Mouse (Mus musculus) small intestine, adult 2 months (tissue): ENCODE results near the gene Mymk.

Experiments used
- CTCF ChIP-seq: fragments of 200-500 bp; IDR thresholded peaks from 2 replicates; pipeline ENCODE4 v1.5.1; 2012; ENCODE audit warnings: low read depth, mild to moderate bottlenecking, control low read depth, inconsistent platforms, low read length, moderate library complexity, mixed read lengths; ENCODE audit not compliant: insufficient replicate concordance, insufficient read length; ENCODE audit errors: extremely low read depth
- POLR2A ChIP-seq: fragments of 200-500 bp; IDR thresholded peaks from 2 replicates; pipeline ENCODE4 v1.6.1; 2012; ENCODE audit warnings: low read depth, mild to moderate bottlenecking, control low read depth, inconsistent platforms, low read length, moderate library complexity

DNA sequence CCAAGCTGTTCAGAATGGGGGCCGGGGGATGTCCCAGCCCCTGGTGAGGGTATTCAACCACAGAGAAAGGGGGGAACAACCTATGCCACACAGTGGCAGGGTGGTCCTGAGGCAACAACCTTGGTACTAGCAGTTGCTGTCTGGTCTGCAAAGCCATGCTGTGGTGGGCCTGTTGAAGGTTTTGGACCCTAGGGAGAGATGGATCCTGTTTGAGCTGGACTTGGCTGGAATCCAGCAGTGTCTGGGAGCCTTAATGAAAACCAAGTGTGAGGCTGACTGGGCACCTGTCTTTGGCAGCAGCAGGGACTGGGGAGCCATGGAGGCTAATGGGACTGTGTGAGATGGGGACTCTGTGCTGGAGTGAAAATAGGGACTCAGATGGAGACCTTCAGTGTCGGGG, 7.7 kb upstream of the Mymk start:
- TF ChIP-seq POLR2A (no peak), CTCF (no peak)
